Mouse (Mus musculus): ENCODE measurements at regions not wholly inside any gene's neighbourhood (a gene's known extent, or its start where the extent isn't known, plus 50 kb on each side); places are given as distances from the start of the nearest gene placed in this dataset.

DNA sequence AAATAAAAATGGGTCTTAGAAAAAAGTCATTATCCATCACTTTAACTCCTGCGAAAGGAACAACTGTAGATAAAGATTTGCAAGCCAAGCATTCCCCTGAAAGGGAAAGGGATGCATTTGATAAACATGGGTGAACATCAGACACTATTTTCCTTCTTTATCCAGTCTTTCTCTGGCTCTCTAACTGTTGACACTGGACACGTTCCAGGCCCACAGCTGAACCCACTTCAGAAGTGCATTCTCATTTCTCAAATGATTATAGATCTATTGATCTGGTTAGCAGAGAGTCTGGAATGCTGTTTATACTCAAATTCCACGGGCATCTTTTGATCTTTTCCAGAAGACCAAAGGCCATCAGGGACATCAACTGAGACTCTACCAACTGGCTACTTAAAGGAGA lies 317.7 kb downstream of the Plk2 start:
- H3K4me3 ChIP-seq (replicated peaks in 1 of 3; ENCODE audit: low read depth in 2 of 3, low read length in 2 of 3, poor library complexity in 1 of 3), result no peak overlapping the region
- no peak overlapping the region for H3K27ac ChIP-seq (ENCODE audit: insufficient read depth, low read depth)
- no peaks in the 10 kb centered on the region for H3K27me3 ChIP-seq (replicated peaks)
- TF ChIP-seq MXI1 (IDR thresholded peaks at IDR 0.05; ENCODE audit: low read depth, low read length) (no peak), E2F4 (IDR thresholded peaks at IDR 0.05; ENCODE audit: insufficient replicate concordance, low read depth, low read length) (no peak), IRF4 (IDR thresholded peaks at IDR 0.05; ENCODE audit: low read depth, low read length) (no peak), PAX5 (IDR thresholded peaks at IDR 0.05; ENCODE audit: low read length) (no peak), TCF12 (IDR thresholded peaks at IDR 0.05; ENCODE audit: low read depth, low read length) (no peak), CHD2 (IDR thresholded peaks at IDR 0.05; ENCODE audit: low read length) (no peak), RCOR1 (conservative IDR thresholded peaks at IDR 0.05; ENCODE audit: low read depth, low read length) (no peak), NELFE (IDR thresholded peaks at IDR 0.05; ENCODE audit: low read depth, low read length) (no peak), CTCF (conservative IDR thresholded peaks at IDR 0.05 in 1 of 2, IDR thresholded peaks at IDR 0.05 in 1 of 2; ENCODE audit: low read depth in 2 of 2, low read length in 2 of 2) (no peak), MEF2A (IDR thresholded peaks at IDR 0.05; ENCODE audit: borderline replicate concordance, low read depth, low read length) (no peak), EP300 (IDR thresholded peaks at IDR 0.05; ENCODE audit: low read length) (no peak), MAZ (IDR thresholded peaks at IDR 0.05; ENCODE audit: low read depth, low read length) (no peak), GABPA (IDR thresholded peaks at IDR 0.05; ENCODE audit: insufficient replicate concordance, low read depth, low read length) (no peak), MAX (IDR thresholded peaks at IDR 0.05; ENCODE audit: low read length) (no peak), BHLHE40 (IDR thresholded peaks at IDR 0.05; ENCODE audit: low read depth, low read length) (no peak), RAD21 (IDR thresholded peaks at IDR 0.05; ENCODE audit: low read depth, low read length) (no peak), CHD1 (IDR thresholded peaks at IDR 0.05; ENCODE audit: low read depth, low read length) (no peak), KAT2A (IDR thresholded peaks at IDR 0.05; ENCODE audit: insufficient replicate concordance, low read length) (no peak), POLR2AphosphoS2 (IDR thresholded peaks at IDR 0.05; ENCODE audit: low read depth, low read length) (no peak)
- in situ Hi-C loops (cut with MboI; ENCODE audit: low pct_ligation_motif_present, low pct_unique_long_range_greater_than_20kb, low sequenced_read_pairs) (no loop called here), dilution Hi-C loops (cut with MboI; ENCODE audit: extremely low pct_ligation_motif_present, extremely low pct_unique_long_range_greater_than_20kb, low sequenced_read_pairs) (no loop called here)
- no peak overlapping the region for H3K9ac ChIP-seq (ENCODE audit: insufficient read depth, low read depth)
- H3K36me3 ChIP-seq (replicated peaks in 1 of 2; ENCODE audit: control insufficient read depth in 1 of 2, insufficient read depth in 1 of 2, low read length in 1 of 2), result no peaks in the 10 kb centered on the region
- H3K9me3 ChIP-seq (replicated peaks; ENCODE audit: low read length), result no peaks in the 10 kb centered on the region
- peaks cover 0 to 10% of the 10 kb centered on the region in 2 experiments; a peak in 2 of 4 replicates for H3K4me1 ChIP-seq (ENCODE audit: control insufficient read depth in 1 of 2, insufficient read depth in 2 of 2)
- no peaks in the 10 kb centered on the region for H3K79me2 ChIP-seq (replicated peaks; ENCODE audit: control insufficient read depth, extremely low read depth, insufficient read depth, poor library complexity, severe bottlenecking)
- no peak for DNase-seq (ENCODE audit: extremely low read depth)
- H3K4me2 ChIP-seq (ENCODE audit: insufficient read depth, low read depth, poor library complexity, severe bottlenecking), result no peak overlapping the region

DNA sequence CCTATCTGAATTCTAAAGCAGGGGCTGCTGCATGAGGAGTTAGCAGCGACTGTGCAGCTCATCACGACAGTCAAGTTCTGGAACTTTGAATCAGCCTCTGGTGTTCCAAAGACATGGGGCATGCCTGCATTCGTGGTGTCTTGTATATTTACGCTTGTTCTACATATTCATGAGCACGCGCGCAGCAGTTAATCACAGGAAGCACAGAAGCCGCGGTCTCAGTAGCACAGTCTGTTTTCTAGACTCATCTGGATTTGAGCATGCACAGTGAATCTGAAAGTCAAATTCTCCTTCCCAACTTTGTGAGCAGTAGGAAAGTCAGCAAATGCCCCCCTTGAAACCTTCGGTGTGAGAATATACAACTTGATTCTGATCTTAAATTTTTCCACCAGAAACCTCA lies 327.3 kb downstream of the Plk2 start:
- Histone ChIP-seq H3K27me3 (replicated peaks) (no peaks in the 10 kb centered on the region), H3K27ac (ENCODE audit: insufficient read depth, low read depth) (no peak overlapping the region), H3K36me3 (replicated peaks in 1 of 2; ENCODE audit: control insufficient read depth in 1 of 2, insufficient read depth in 1 of 2, low read length in 1 of 2) (no peaks in the 10 kb centered on the region), H3K9me3 (replicated peaks; ENCODE audit: low read length) (no peaks in the 10 kb centered on the region), H3K4me3 (replicated peaks in 1 of 3; ENCODE audit: low read depth in 2 of 3, low read length in 2 of 3, poor library complexity in 1 of 3) (no peak overlapping the region), H3K79me2 (replicated peaks; ENCODE audit: control insufficient read depth, extremely low read depth, insufficient read depth, poor library complexity, severe bottlenecking) (no peaks in the 10 kb centered on the region), H3K4me1 (ENCODE audit: control insufficient read depth in 1 of 2, insufficient read depth in 2 of 2) (no peaks in the 10 kb centered on the region), H3K9ac (ENCODE audit: insufficient read depth, low read depth) (no peak overlapping the region), H3K4me2 (ENCODE audit: insufficient read depth, low read depth, poor library complexity, severe bottlenecking) (no peak overlapping the region)
- DNase-seq (ENCODE audit: extremely low read depth), result no peak
- dilution Hi-C loops (cut with MboI; ENCODE audit: extremely low pct_ligation_motif_present, extremely low pct_unique_long_range_greater_than_20kb, low sequenced_read_pairs), result no loop called here
- TF ChIP-seq NRF1 (IDR thresholded peaks at IDR 0.05; ENCODE audit: low read depth, low read length), result no peak
- TF ChIP-seq CHD1 (IDR thresholded peaks at IDR 0.05; ENCODE audit: low read depth, low read length), result no peak
- TF ChIP-seq EP300 (IDR thresholded peaks at IDR 0.05; ENCODE audit: low read length), result no peak
- TF ChIP-seq MXI1 (IDR thresholded peaks at IDR 0.05; ENCODE audit: low read depth, low read length), result no peak
- no peak for TF ChIP-seq ELF1 (IDR thresholded peaks at IDR 0.05; ENCODE audit: low read depth, low read length)
- TF ChIP-seq MEF2A (IDR thresholded peaks at IDR 0.05; ENCODE audit: borderline replicate concordance, low read depth, low read length), result no peak
- TF ChIP-seq NELFE (IDR thresholded peaks at IDR 0.05; ENCODE audit: low read depth, low read length), result no peak
- no peak for TF ChIP-seq POLR2A (IDR thresholded peaks at IDR 0.05; ENCODE audit: low read depth, low read length)
- no peak for TF ChIP-seq CTCF (conservative IDR thresholded peaks at IDR 0.05 in 1 of 2, IDR thresholded peaks at IDR 0.05 in 1 of 2; ENCODE audit: low read depth in 2 of 2, low read length in 2 of 2)
- no peak for TF ChIP-seq TCF12 (IDR thresholded peaks at IDR 0.05; ENCODE audit: low read depth, low read length)
- no peak for TF ChIP-seq RAD21 (IDR thresholded peaks at IDR 0.05; ENCODE audit: low read depth, low read length)
- no peak for TF ChIP-seq BHLHE40 (IDR thresholded peaks at IDR 0.05; ENCODE audit: low read depth, low read length)
- no peak for TF ChIP-seq PAX5 (IDR thresholded peaks at IDR 0.05; ENCODE audit: low read length)
- no peak for TF ChIP-seq HCFC1 (IDR thresholded peaks at IDR 0.05; ENCODE audit: low read depth, low read length)
- no peak for TF ChIP-seq KAT2A (IDR thresholded peaks at IDR 0.05; ENCODE audit: insufficient replicate concordance, low read length)
- in situ Hi-C loops (cut with MboI; ENCODE audit: low pct_ligation_motif_present, low pct_unique_long_range_greater_than_20kb, low sequenced_read_pairs), result no loop called here

Measured in CH12.LX (cell line).